Mouse (Mus musculus) adrenal gland, adult (tissue): ENCODE measurements around the gene Pip5k1a.
A peak's percentile ranks its signal among the peaks of the same experiment; 100 is the strongest.
"Not testable (repeated sequence)": the region's sequence is repeated elsewhere in the genome, so short reads cannot be mapped to it uniquely, and the experiment has no call there.

ENCODE experiments used
- DNase-seq, 2 experiments: peaks; one replicate each; pipeline ENCODE4 v3.0.0; 2022 to 2023; ENCODE audit warnings: low spot score in 1 of 2; ENCODE audit not compliant: inconsistent age in 2 of 2

Gene Pip5k1a

DNA sequence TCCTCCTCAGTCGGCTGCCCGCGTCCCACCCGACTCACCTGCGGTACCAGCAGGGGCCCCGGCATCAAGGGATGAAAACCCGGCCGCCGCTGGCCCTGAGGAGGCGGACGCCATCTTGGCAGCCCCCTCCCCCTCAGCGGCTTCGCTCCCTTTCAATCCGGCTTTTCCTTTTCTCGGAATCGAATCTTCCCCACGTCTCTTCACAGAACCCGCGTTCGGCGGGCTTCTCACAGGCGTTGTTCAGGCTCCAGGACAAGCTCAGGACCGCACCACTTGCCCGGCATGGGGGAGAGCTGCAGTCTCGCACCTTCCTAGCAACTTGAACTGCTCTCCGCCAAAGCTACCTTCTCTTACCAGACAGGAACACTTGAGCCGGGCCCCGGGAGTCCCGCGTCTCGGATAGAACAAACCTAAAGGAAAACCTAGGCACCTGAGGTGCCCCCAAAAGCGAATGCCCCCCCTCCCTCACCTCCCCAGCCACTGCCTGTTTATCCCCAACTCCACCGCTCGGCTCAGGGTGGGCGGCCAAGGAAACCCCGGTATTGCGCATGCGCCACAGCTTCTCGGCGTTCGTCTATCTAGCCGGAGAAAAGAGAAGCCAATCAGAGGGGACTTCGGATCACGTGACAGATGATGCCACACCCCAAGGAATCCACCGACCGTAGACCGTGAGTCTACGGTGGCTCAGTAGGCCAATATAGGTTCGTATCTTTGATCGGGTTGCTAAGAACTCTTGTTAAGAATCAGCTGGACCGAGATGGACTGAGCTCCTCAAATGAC is at the start of gene Pip5k1a:
TSS of gene Pip5k1a (minus strand) at position 593 of the 780 bp plus-strand sequence.
- DNase-seq: peak; percentile 97 to 98

DNA sequence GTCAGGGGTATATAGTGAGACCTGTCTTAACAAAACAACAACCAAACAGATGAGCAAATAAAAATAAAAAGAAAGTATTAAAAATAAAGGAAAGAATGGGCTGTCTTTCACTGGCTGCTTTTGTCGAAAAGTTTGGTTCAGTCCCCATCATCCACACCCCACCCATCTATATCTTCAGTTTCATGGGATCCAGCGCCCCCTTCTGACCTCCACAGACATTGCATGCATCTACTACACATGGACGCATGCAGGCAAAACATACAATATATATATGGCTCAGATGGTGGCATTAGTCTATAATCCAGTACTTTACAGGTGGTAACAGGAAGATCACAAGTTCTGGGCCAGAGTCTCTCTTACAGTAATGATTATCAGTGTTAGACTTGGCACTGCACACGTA is 47.1 kb upstream of the Pip5k1a start:
- DNase-seq: peak in 1 of 2 experiments; percentile 80

DNA sequence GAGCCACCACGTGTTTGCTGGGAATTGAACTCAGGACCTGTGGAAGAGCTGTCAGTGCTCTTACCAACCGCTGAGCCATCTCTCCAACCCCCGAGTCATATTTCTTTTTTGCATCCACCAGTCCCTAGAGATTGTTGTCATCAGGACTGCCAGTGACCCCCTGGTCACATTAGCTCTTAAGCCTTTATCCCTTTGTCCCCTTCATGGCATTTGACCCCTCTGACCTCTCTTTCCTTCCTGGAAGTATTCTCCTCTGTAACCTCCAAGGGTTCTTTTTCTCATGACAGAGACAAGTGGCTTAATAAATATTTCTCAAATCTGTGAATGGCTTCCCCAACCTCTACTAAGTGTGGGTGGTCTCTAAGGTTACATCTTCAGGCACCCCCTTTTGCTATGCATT is 41.2 kb upstream of the Pip5k1a start:
- no peak for DNase-seq

DNA sequence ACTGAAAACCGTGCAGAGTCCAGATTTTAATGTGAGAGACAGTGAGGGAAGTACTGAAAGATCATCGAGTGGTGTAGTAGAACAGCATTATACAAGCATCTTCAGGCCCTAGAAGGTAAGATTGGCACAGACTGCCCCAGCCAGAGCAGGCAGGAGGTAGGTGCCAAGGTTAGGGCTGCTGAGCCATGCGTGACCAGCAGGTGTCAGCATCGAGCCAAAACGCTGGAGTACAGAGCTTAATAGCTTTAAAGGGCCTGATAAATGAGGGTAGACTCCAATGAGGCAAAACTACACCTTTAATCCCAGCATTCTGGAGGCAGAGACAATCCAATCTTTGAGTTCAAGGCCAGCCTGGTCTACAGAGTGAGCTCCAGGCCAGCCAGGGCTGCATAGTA is 35.9 kb upstream of the Pip5k1a start:
- peak; percentile 86 to 96 for DNase-seq

DNA sequence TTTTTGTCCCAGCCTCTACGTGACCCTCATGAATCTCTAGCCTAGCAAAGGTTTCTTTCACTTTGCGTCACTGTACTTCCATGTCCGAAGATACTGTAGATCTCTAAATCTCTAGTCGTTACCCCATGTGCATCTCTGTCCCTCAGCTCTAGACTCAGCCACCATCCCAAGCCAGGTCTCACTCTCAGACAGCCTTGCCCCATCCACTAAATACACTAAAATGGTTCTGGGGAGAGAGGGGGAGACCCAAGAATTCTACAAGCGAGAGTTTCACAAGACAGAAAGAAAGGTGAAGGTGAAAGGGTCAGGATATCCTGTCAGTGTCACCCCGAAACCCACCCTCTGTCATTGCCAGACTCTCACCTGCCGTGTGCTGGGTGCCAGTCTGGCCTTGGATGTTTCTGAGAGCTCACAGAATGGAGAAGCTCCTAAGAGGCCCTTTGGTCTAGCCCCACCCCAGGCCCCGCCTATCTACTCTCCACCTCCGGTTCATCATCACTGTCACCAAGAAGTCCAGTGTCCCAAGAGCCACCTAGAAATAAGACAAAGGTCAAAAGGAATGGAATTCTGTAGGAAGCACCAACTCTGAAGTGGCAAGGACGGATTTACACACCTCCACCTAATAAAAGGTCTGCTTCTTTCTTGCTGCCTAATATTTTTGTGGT is 35.4 kb upstream of the Pip5k1a start, which contains the start of gene Tnfaip8l2:
TSS of gene Tnfaip8l2 (minus strand) at position 409 of the 665 bp plus-strand sequence.
- DNase-seq: no peak

DNA sequence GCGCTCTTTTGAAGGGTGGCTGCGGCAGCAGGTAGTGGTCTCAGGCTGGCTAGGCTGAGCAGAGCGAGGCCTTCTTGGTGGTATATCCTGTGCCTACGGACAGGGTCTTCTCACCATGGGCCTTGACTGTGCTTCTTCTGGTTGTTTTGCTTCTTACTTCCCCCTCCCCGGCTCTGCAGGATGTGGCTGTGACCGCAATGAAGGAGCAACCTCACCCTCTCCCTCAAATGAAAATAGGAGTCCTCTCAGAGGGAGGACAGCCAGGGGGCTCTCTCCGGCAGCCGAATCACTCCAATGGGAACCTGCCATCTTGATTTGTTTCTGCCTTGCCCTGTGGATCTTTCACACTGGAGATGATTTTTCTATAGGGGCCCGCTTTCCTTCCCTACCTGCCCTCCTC is 34.7 kb upstream of the Pip5k1a start:
- peak in 1 of 2 experiments; percentile 47 for DNase-seq

DNA sequence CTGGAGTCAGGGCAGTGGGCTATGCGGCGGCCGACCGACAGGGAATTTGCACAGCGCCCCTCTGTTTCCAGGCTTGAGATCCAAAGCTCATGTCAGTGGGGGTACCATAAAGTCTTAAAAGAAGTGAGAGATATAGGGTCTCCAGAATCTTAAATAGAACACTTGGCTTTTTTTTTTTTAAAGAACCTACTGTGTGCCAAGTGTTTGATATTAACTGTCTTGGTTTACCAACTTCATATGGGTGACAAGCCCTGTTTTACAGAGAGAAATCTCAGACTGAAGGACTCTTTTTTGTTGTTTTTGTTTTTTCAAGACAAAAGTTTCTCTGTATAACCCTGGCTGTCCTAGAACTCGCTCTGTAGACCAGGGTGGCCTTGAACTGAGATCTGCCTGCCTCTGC is 34.1 kb upstream of the Pip5k1a start:
- no peak for DNase-seq

DNA sequence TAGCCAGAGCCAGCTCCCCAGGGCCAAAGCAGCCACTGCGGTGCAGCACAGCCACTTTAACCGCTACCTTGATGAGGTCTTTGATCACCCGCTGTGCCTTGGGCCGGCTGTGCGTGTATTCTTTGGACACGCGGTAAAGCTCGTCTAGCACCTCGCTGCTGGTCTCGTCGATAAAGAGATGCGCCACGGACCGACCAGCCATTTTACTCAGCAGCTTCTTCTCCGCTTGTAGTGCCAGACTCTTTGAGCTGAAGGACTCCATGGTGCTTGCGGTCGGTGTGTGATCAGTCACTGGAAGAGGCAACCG is 33.5 kb upstream of the Pip5k1a start:
- DNase-seq: peak in 1 of 2 experiments; percentile 39

DNA sequence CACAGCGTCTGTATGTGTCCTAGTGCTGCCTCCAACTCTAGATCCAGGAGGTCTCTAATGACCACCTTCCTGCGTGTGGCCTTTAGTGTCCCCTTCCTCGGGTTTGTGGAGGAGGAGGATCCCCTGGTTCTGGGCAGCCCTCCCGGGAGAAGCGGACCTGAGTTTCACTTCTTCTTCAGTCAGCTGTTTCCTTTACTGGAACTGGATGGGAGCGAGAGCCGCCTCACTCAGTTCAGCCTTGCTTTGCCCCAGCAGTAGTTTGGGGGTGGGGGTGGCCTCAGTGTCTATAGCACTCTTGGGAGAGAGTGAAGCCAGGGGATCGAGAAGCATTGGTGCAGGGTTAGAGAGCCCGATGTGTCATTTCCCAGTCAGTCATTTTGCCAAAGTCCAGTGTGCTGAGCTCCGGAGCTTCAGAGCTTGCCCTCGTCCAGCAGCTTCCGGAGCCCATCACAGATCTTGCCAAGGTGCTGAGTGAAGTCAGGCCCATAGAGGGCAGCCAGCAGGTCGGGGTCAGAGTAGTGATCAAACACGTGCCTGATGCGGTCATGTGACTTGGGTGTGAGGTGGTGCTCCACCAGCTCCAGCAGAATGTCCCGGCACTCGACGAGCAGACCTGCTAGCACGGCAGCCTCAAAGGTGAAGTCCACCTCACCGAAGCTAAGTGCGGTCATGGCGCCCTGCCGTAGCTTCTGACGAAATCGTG is 33.0 kb upstream of the Pip5k1a start:
- peak in 1 of 2 experiments; percentile 45 for DNase-seq

DNA sequence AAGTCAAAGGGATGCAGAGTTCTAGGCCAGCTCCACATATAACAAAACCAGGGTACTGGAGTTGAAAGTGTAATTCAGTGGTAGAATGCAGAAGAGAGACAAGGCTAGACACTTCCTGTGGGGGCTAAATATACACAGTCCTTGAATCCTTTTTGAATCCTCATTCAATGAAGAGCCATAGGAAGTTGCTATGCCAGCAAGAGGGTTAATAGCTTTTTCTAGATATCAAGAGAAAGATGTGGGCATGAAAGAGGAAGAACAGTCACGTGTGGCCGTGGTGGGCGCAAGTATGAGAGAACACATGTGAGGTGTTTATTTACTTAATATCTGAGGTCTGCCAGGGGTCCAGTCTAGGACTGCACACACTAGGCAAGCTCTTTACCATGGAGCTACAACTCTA is 29.6 kb upstream of the Pip5k1a start:
- no peak for DNase-seq

DNA sequence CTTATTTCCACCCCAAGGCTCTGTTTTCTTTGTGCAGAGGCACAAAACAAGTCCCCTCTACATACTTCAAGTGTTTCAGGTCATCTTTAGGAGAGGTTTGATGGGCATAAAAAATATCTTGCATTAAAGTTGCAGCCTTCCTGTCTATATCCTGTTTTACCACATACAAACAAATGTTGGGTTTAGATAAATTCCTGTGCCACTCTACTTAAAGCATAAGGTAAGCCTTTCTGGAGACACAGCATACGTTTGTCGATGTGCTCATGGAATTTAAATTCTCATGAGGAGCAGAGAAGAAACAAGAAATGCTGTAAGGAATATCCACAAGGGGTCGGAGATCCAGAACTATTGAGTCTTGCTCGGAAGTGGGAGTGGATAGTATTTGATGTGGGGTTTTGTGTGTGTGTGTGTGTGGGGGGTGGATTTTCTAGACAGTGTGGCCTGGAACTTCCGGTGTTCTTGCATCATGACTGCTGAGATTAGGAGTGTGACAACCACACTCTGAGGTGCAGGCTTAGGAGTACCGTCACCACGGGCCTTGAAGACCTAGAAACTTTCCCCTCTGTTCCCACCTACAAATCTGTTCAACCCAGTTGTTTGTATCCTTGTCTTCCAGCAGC is 28.8 kb upstream of the Pip5k1a start:
- DNase-seq: peak in 1 of 2 experiments; percentile 33

DNA sequence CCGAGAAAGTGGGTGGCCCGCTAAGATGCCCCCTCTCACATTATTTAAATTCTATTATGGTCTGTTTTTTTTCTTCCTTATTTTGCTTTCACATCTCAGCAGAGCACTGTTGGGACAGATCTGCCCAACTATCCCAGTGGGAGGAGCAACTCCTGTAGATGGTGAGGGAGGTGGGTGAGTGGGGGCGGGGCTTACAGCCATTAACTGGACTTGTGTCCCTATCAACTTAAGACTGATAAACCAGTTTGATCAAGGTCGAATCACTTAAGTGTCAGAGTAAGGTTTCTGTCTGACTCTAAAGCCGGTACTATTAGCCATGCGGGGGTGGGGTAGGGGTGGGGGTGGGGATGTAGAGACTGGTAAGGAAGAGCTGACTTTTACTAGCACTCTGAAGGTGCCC is 28.3 kb upstream of the Pip5k1a start:
- DNase-seq: peak; percentile 75 to 81

DNA sequence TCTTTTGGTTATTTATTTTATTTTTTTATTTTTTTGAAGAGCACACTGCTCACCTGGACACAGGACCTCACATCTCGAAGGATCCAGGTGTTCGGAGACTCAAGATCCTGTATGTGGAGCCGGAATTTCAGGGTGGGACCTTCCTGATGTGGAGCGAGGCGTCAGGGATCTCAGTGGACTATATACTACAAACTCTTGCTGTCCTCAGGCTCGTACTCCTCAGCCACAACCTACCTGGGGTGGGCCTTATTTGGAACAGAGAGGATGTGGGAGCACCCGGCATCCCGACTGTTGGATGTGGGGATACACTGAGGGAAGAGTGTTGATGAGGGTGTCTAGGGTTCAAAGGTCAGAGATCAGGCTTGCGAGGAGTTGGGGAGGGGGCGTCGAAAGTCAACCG is 27.4 kb upstream of the Pip5k1a start:
- not testable (repeated sequence) for DNase-seq

DNA sequence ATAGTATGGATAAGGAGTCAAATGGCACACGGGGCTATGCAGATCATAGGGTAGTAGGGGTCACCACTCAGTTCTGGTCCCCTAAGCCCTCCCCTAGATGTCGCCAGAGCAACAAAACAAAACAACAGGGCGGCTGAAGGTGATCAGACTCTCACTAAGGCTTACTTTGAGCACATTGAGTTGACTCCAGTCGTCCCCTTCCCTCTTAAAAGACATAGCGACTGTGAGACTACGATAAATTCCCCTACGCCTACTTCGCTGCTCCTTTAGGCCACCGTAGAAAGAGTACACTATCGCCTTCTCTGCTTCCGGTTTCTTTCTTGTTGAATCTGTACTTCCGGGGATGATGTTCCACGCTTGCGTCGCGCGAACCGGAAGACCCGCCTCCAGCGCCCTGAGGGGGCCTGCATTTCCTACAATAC is 27.0 kb upstream of the Pip5k1a start, which contains the start of the genes Scnm1 and Lysmd1:
TSS of gene Scnm1 (minus strand) at position 332 of the 422 bp plus-strand sequence.
TSS of gene Lysmd1 (plus strand) at position 409 of the 422 bp plus-strand sequence.
- peak; percentile 93 to 96 for DNase-seq

DNA sequence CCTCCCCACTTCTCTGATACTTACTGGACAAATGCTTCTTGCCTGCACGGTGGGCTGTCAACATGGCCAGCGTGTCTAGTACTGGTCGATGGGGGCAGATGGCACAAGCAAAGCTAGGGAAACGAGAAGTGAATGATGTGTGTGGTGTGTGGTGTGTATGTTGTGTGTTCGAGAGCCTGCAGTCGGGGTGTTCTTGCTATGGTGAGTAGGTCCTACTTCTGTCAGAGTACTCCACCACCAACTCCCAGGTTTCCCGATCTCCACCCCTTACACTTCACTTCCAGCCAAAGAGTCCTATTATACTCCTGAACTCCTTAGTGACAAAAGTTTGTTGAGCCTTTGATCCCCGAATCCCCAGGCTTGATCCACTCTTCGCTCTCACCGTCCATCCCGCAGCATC is 26.4 kb upstream of the Pip5k1a start:
- no peak for DNase-seq

DNA sequence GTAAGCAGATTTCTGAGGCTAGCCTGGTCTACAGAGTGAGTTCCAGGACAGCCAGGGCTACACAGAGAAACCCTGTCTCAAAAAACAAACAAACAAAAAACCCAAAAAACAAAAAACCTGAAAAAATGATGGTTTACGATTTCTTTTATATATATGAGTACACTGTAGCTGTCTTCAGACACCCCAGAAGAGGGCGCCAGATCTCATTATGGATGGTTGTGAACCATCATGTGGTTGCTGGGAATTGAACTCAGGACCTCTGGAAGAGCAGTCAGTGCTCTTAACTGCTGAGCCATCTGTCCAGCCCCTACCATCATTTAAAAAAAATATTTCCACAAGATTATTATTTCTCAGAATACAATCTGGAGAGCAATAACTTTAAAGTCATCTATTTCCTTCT is 25.7 kb upstream of the Pip5k1a start:
- DNase-seq: peak in 1 of 2 experiments; percentile 29

DNA sequence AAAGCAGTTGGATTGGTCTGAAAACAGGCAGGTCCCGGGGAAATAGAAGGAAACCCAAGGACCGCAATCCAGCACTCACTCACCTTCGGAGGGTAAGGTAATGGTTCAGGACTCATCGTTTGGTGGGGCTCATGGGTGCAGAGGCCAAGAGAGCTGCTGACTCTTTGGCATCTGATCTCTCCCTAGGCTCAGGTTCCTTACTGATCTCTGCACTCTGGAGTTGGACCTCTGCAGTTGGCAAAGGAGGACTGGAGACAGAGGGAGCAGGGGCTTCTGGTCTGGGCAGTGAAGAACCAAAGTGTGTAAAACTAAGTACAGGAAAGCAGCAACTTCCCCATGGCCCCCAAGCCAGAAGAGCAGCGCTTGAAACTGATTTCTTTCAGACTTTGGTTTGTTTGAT is 23.4 kb upstream of the Pip5k1a start:
- no peak for DNase-seq

DNA sequence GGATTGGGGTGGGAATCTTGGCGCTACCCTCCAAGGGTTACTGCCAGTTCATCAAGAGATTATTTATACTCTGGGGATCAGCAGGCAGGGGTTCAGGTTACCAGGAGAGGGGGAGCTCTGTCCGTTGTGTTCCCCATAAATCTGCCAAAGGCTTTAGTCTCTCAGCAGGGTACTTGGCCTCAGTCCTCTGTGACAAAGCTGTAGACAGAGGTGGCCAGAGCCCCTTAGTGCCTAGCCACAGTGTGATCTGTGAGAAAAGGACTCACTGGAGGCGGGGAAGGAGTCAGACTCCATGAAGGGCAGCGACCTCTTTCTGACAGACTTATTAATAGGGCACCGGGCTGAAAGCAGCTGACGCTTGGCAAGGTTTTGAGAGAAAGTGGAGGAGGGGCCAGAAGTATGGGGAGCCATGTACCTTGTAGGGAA is 22.5 kb upstream of the Pip5k1a start:
- peak in 1 of 2 experiments; percentile 39 for DNase-seq

DNA sequence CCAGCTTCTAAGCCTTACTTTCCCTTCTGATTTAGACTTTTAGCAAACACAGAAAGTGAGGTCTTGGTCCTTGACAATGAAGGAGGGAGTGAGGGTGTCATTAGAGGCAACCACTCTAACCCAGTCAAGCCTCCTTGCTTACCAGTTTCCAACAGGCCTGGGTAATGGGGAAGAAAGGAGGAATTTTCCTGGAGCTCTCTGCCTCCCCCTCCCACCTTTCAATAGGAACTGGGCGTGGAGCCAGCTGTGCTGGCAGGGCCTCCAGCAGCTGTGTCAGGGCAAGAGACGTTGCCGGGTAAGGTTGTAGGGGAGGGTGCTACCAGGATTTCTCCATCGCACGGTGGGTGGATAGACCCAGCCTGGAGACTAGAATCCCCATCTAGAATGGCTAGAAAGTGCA is 18.2 kb upstream of the Pip5k1a start:
- DNase-seq: peak in 1 of 2 experiments; percentile 65

DNA sequence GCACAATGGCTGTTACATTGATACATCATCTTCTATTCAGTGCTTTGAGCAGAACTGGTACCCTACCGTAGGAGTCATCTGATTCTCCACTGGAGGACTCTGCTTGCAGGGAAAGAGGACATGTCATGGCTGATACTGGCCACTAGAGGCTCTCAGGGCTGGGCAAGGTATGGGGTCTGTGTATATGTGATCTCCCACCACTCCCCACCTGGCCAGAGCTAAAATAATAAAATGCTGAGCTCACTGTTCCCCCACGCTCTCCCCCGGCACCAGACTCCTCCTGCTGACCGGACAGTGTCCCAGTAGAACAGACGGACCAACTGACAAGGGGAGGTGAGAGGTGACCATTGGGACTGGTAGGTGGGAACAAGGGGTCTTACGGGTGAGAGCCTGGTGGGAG is 17.5 kb upstream of the Pip5k1a start, which contains the start of gene Tmod4:
TSS of gene Tmod4 (plus strand) at position 231 of the 400 bp plus-strand sequence.
- no peak for DNase-seq

DNA sequence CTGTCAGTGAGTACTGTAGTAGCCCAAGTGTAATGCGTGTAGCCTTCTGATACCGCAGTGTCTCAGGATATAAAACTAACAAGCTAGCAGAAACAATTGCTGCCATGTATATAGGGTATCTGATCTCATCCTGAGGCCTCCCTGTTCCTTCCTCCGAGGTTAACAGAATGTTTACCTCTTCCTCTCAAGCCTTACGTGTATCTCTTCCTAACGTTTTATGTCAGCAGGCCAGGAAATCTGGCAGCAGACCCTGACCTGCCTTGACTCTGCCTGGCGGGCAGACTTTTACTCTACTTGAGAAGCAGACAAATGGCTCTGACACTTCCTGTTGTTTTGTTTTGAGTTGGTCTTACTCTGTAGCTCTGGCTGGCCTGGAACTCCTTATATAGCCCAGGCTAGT is 14.8 kb upstream of the Pip5k1a start:
- DNase-seq: no peak
